Mouse (Mus musculus) liver, embryonic 14.5 days (tissue): ENCODE data around the gene Ms4a6b. TPM values are rescaled to one million over a fixed set of nuclear protein-coding genes. Genes with fewer than 3 reads are reported as not detected.
"Not testable (repeated sequence)": the region's sequence is repeated elsewhere in the genome, so short reads cannot be mapped to it uniquely, and the experiment has no call there.

Experiments used
- ATAC-seq: fragments of 200-750 bp; cut with Nextera tagmentation; 2 replicates; pipeline ENCODE4 v1.8.0; 2017; ENCODE audit warnings: moderate number of reproducible peaks, mild to moderate bottlenecking, moderate library complexity; ENCODE audit not compliant: insufficient read depth
- DNase-seq, 3 experiments: peaks; one replicate each; pipeline ENCODE4 v3.0.0-alpha.2; 2012 to 2013; ENCODE audit warnings: low read depth in 3 of 3, low spot score in 3 of 3
- H3K27ac ChIP-seq: fragments of 300-500 bp; sonication (generic); 2 replicates; pipeline ENCODE4 v1.5.1; 2014; ENCODE audit warnings: moderate library complexity, mild to moderate bottlenecking, control low read depth, inconsistent platforms
- H3K27me3 ChIP-seq: fragments of 300-500 bp; sonication (generic); 2 replicates; pipeline ENCODE4 v1.6.1; 2014; ENCODE audit warnings: mild to moderate bottlenecking, low read length, moderate library complexity; ENCODE audit not compliant: control insufficient read depth, insufficient read depth
- H3K36me3 ChIP-seq: fragments of 300-500 bp; sonication (generic); replicated peaks from 2 replicates; pipeline ENCODE4 v1.6.1; 2014; ENCODE audit warnings: low read depth; ENCODE audit not compliant: control insufficient read depth, insufficient read depth
- H3K4me1 ChIP-seq, 2 experiments: fragments of 200-500 bp in 1 of 2; fragments of 300-500 bp in 1 of 2; sonication (generic) in 1 of 2; replicated peaks; 2 replicates each; pipeline ENCODE4 v1.6.1; 2012 to 2014; ENCODE audit warnings: antibody characterized with exemption in 1 of 2, inconsistent platforms in 1 of 2, low read length in 1 of 2; ENCODE audit not compliant: control insufficient read depth in 2 of 2, insufficient read depth in 2 of 2
- H3K4me2 ChIP-seq: fragments of 300-500 bp; sonication (generic); 2 replicates; pipeline ENCODE4 v1.6.1; 2014; ENCODE audit warnings: low read depth, mild to moderate bottlenecking, control low read depth, moderate library complexity
- H3K4me3 ChIP-seq, 2 experiments: fragments of 200-500 bp in 1 of 2; fragments of 300-500 bp in 1 of 2; sonication (generic) in 1 of 2; 2 replicates each; pipeline ENCODE4 v1.5.1; 2012 to 2014; ENCODE audit warnings: low read depth in 2 of 2, low read length in 2 of 2, mild to moderate bottlenecking in 2 of 2, control low read depth in 1 of 2, inconsistent platforms in 1 of 2, moderate library complexity in 1 of 2; ENCODE audit not compliant: insufficient read depth in 1 of 2
- H3K9ac ChIP-seq: fragments of 300-500 bp; sonication (generic); replicated peaks from 2 replicates; pipeline ENCODE4 v1.6.1; 2014; ENCODE audit warnings: mild to moderate bottlenecking, control low read depth, moderate library complexity
- H3K9me3 ChIP-seq: fragments of 300-500 bp; sonication (generic); 2 replicates; pipeline ENCODE4 v1.6.1; 2016; ENCODE audit warnings: low read length, mixed read lengths; ENCODE audit not compliant: control insufficient read depth
- CTCF ChIP-seq: IDR thresholded peaks from 2 replicates; pipeline ENCODE4 v1.5.1; 2016; ENCODE audit warnings: antibody characterized with exemption, low read depth, control low read depth
- EP300 ChIP-seq: IDR thresholded peaks from 2 replicates; pipeline ENCODE4 v1.6.1; 2016; ENCODE audit warnings: antibody characterized with exemption, low read depth
- WGBS: fragments of 180-500 bp; shearing (Covaris S2); extraction: QIAGEN DNeasy Blood & Tissue Kit; methylation state at CpG from one replicate; pipeline ENCODE4 v1.1.7; 2014; ENCODE audit not compliant: insufficient replicate concordance; 5-methylcytosine and 5-hydroxymethylcytosine counted together
- polyA plus RNA-seq, 2 experiments: library from polyadenylated mRNA; depleted of rRNA in 1 of 2; stranded (reverse) in 1 of 2; unstranded in 1 of 2; fragments of >200 nt; fragmentation: Nextera tagmentation in 1 of 2; extraction: Ambion mirVana in 1 of 2; gene quantifications; 2 replicates each; pipeline versions ENCODE4 v1.2.1 to v1.2.3; 2012 to 2014

Gene Ms4a6b
- polyA plus RNA-seq, 2 experiments, result 1.7 to 2.2 TPM

DNA sequence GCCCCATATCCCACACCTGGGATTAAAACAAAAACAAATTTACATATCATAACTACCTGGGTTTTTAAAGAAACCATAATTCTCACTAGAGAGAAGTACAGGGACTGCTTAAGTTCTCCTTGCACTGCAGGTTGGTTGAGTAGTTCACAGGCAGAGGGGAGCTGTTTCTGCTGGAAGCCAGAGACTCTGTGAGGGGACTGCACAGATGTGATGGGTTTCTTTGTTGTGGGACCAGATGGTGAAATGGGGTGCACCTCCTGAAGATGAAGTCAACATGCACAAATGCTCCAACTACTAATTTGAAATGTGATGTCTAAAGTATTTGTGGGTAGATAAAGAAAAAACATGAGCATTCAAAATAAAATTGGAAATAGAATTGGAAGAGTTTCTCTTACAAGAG lies 31.6 kb downstream of the Ms4a6b start:
- DNase-seq (no peak), ATAC-seq (no peak)
- no peaks in the 10 kb centered on the region for H3K27me3 ChIP-seq
- H3K4me2 ChIP-seq, result no peak overlapping the region
- no peak overlapping the region for H3K9ac ChIP-seq
- H3K4me1 ChIP-seq, result no peaks in the 10 kb centered on the region
- no peak overlapping the region for H3K4me3 ChIP-seq
- no peak overlapping the region for H3K27ac ChIP-seq
- H3K9me3 ChIP-seq, result no peaks in the 10 kb centered on the region
- H3K36me3 ChIP-seq, result no peaks in the 10 kb centered on the region
- no peak for TF ChIP-seq CTCF
- no peak for TF ChIP-seq EP300

DNA sequence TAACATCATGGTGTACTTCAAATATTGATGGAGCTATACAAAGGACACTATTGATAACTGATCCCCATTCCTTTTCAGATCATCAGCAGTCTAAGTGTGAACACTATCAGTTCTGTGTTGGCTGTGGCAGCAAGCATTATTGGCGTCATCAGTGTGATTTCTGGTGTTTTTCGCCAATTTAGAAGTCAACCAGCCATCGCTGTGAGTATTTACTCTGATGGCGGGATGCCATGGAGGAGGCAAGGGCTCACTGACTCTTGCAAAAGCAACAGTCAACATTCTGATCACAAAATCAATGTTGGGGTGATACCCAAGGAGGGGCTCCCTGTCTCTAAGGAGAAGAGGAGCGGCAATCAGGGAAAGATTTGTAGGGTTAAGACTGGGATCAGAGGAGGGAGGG lies 38.4 kb downstream of the Ms4a6b start:
- Histone ChIP-seq H3K27me3 (no peaks in the 10 kb centered on the region), H3K27ac (no peak overlapping the region), H3K9me3 (no peaks in the 10 kb centered on the region), H3K9ac (no peak overlapping the region), H3K4me3 (no peak overlapping the region), H3K4me1 (no peaks in the 10 kb centered on the region), H3K4me2 (no peak overlapping the region), H3K36me3 (no peaks in the 10 kb centered on the region)
- TF ChIP-seq EP300, result no peak
- no peak for TF ChIP-seq CTCF
- DNase-seq (no peak), ATAC-seq (no peak)
- WGBS, result 68% methylated on average over 5 of the region's 5 CpGs

DNA sequence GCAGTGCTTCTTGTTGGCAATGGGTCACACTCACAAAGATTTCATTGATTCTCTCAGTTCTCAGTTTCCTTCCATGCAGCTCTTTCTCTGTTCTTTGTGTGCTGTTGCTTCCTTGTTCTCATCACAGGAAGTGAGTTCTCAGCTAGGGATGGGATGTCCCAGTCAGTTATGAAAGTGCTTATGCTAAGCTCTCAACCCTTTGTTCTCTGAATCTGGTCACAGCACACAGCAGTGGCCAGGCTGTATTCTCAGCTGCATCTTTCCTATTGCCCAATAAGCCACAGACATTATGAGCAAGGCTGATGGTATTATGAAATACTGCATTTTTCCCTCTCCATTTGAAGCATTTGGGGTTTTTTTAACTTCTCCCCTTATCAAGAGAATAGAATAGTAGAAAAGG lies 43.2 kb downstream of the Ms4a6b start:
- not testable (repeated sequence) for H3K9ac ChIP-seq, H3K4me3 ChIP-seq, H3K9me3 ChIP-seq, ATAC-seq, H3K27me3 ChIP-seq, H3K4me2 ChIP-seq, H3K36me3 ChIP-seq, H3K4me1 ChIP-seq, H3K27ac ChIP-seq
- peak in 1 of 3 experiments; percentile 0 for DNase-seq

DNA sequence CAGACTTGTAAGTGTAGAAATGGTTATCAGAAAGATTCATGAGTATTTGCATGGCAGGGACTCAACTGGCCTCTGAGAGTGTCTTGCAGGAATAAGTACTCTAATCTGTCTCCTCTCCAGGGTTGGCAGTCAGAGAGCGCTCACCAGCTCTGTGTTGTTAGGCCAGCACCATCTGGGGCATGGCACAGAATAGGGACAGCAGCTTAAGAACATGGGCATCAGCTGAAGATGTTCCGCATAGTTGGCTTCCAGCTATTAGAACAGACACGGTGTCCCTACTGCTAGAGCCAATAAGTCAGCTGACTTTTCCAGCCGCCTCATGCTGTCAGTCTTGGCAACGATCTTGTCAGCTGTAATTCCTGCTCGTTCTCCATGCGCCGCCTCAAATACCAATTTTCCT lies 58.7 kb downstream of the Ms4a6b start:
- no peak overlapping the region for H3K4me2 ChIP-seq

More for the DNA sequence above, 58.7 kb downstream of the Ms4a6b start:
- H3K9ac ChIP-seq, result no peak overlapping the region
- H3K27ac ChIP-seq, result no peak overlapping the region
- ATAC-seq, result no peak
- H3K9me3 ChIP-seq, result no peaks in the 10 kb centered on the region
- WGBS, result 76% methylated on average over 8 of the region's 8 CpGs
- no peaks in the 10 kb centered on the region for H3K36me3 ChIP-seq
- no peak overlapping the region for H3K4me3 ChIP-seq
- TF ChIP-seq EP300, result no peak
- no peak for TF ChIP-seq CTCF
- H3K4me1 ChIP-seq, result no peaks in the 10 kb centered on the region
- DNase-seq, result no peak
- H3K27me3 ChIP-seq, result no peaks in the 10 kb centered on the region

Other genes with a start within 250 kb of the Ms4a6b start
- not detected in 2 replicates for gene Ms4a5, start 232.6 kb upstream of the Ms4a6b start, polyA plus RNA-seq (2012; rRNA removed)
- not detected in 2 replicates for gene Ms4a5, start 232.6 kb upstream of the Ms4a6b start, polyA plus RNA-seq (2014; fragmentation: Nextera tagmentation; extraction: Ambion mirVana)
- 0.02 TPM in 2 replicates for gene Ms4a14, start 202.1 kb upstream of the Ms4a6b start, polyA plus RNA-seq (2012; rRNA removed)
- not detected in 2 replicates for gene Ms4a14, start 202.1 kb upstream of the Ms4a6b start, polyA plus RNA-seq (2014; fragmentation: Nextera tagmentation; extraction: Ambion mirVana)
- 0.48 and 0.61 TPM in 2 replicates for gene Ms4a7, start 180.4 kb upstream of the Ms4a6b start, polyA plus RNA-seq (2012; rRNA removed)
- gene Ms4a7, start 180.4 kb upstream of the Ms4a6b start, polyA plus RNA-seq (2014; fragmentation: Nextera tagmentation; extraction: Ambion mirVana), result 0.75 and 1.4 TPM in 2 replicates
- 0.19 and 0.25 TPM in 2 replicates for gene Ms4a4a, start 141.0 kb upstream of the Ms4a6b start, polyA plus RNA-seq (2012; rRNA removed)
- 0.32 TPM in 1 of 2 replicates, not detected in the other for gene Ms4a4a, start 141.0 kb upstream of the Ms4a6b start, polyA plus RNA-seq (2014; fragmentation: Nextera tagmentation; extraction: Ambion mirVana)
- gene Ms4a4c, start 111.7 kb upstream of the Ms4a6b start, polyA plus RNA-seq (2012; rRNA removed), result 0.32 and 0.36 TPM in 2 replicates
- gene Ms4a4c, start 111.7 kb upstream of the Ms4a6b start, polyA plus RNA-seq (2014; fragmentation: Nextera tagmentation; extraction: Ambion mirVana), result 0.85 and 1.5 TPM in 2 replicates
- 0.30 and 0.34 TPM in 2 replicates for gene Ms4a4b, start 73.0 kb upstream of the Ms4a6b start, polyA plus RNA-seq (2012; rRNA removed)
- 0.14 and 0.30 TPM in 2 replicates for gene Ms4a4b, start 73.0 kb upstream of the Ms4a6b start, polyA plus RNA-seq (2014; fragmentation: Nextera tagmentation; extraction: Ambion mirVana)
- gene Ms4a6c, start 47.1 kb upstream of the Ms4a6b start, polyA plus RNA-seq (2012; rRNA removed), result 2.8 and 4.2 TPM in 2 replicates
- 6.0 and 6.3 TPM in 2 replicates for gene Ms4a6c, start 47.1 kb upstream of the Ms4a6b start, polyA plus RNA-seq (2014; fragmentation: Nextera tagmentation; extraction: Ambion mirVana)
- gene Gm8369, start 30.6 kb upstream of the Ms4a6b start, polyA plus RNA-seq (2012; rRNA removed), result 0.07 TPM in 1 of 2 replicates, not detected in the other
- gene Gm8369, start 30.6 kb upstream of the Ms4a6b start, polyA plus RNA-seq (2014; fragmentation: Nextera tagmentation; extraction: Ambion mirVana), result not detected in 2 replicates
- 0.09 and 0.12 TPM in 2 replicates for gene Ms4a4d, start 20.3 kb downstream of the Ms4a6b start, polyA plus RNA-seq (2012; rRNA removed)
- gene Ms4a4d, start 20.3 kb downstream of the Ms4a6b start, polyA plus RNA-seq (2014; fragmentation: Nextera tagmentation; extraction: Ambion mirVana), result 0.20 TPM in 2 replicates
- 1.7 and 2.4 TPM in 2 replicates for gene Ms4a6d, start 88.3 kb downstream of the Ms4a6b start, polyA plus RNA-seq (2012; rRNA removed)
- gene Ms4a6d, start 88.3 kb downstream of the Ms4a6b start, polyA plus RNA-seq (2014; fragmentation: Nextera tagmentation; extraction: Ambion mirVana), result 4.1 and 5.4 TPM in 2 replicates
- 0.25 and 0.58 TPM in 2 replicates for gene Ms4a2, start 107.2 kb downstream of the Ms4a6b start, polyA plus RNA-seq (2012; rRNA removed)
- gene Ms4a2, start 107.2 kb downstream of the Ms4a6b start, polyA plus RNA-seq (2014; fragmentation: Nextera tagmentation; extraction: Ambion mirVana), result 0.77 and 1.6 TPM in 2 replicates
- 11.1 and 12.4 TPM in 2 replicates for gene Ms4a3, start 124.3 kb downstream of the Ms4a6b start, polyA plus RNA-seq (2012; rRNA removed)
- 22.9 and 38.3 TPM in 2 replicates for gene Ms4a3, start 124.3 kb downstream of the Ms4a6b start, polyA plus RNA-seq (2014; fragmentation: Nextera tagmentation; extraction: Ambion mirVana)
- 0.17 and 0.36 TPM in 2 replicates for gene Oosp2, start 144.0 kb downstream of the Ms4a6b start, polyA plus RNA-seq (2012; rRNA removed)
- gene Oosp2, start 144.0 kb downstream of the Ms4a6b start, polyA plus RNA-seq (2014; fragmentation: Nextera tagmentation; extraction: Ambion mirVana), result 0.66 and 0.77 TPM in 2 replicates
- gene Oosp1, start 174.6 kb downstream of the Ms4a6b start, polyA plus RNA-seq (2012; rRNA removed), result 0.04 and 0.08 TPM in 2 replicates
- 0.22 TPM in 1 of 2 replicates, not detected in the other for gene Oosp1, start 174.6 kb downstream of the Ms4a6b start, polyA plus RNA-seq (2014; fragmentation: Nextera tagmentation; extraction: Ambion mirVana)
- not detected in 2 replicates for gene Oosp3, start 180.5 kb downstream of the Ms4a6b start, polyA plus RNA-seq (2012; rRNA removed)
- gene Oosp3, start 180.5 kb downstream of the Ms4a6b start, polyA plus RNA-seq (2014; fragmentation: Nextera tagmentation; extraction: Ambion mirVana), result not detected in 2 replicates
- gene Gif, start 231.0 kb downstream of the Ms4a6b start, polyA plus RNA-seq (2012; rRNA removed), result 0.02 and 0.03 TPM in 2 replicates
- 0.13 TPM in 1 of 2 replicates, not detected in the other for gene Gif, start 231.0 kb downstream of the Ms4a6b start, polyA plus RNA-seq (2014; fragmentation: Nextera tagmentation; extraction: Ambion mirVana)